Mouse (Mus musculus): ENCODE measurements around the gene D430042O09Rik.

GRCm38 (mm10) chr7:125826887-125827286, 119.2 kb downstream of the D430042O09Rik start:
- no peak for TF ChIP-seq POLR2A (IDR thresholded peaks at IDR 0.05; ENCODE audit: low read depth, low read length)
- TF ChIP-seq CTCF (IDR thresholded peaks at IDR 0.05; ENCODE audit: borderline replicate concordance, insufficient read depth, low read length), result no peak
